Mouse (Mus musculus): ENCODE data around the gene Naf1. TPM values are rescaled to one million over a fixed set of nuclear protein-coding genes. Genes with fewer than 3 reads are reported as not detected.
A peak's percentile ranks its signal among the peaks of the same experiment; 100 is the strongest.

Gene Naf1
- polyA plus RNA-seq, 1 experiment from 2014 or later, result 3.6 TPM

- H3K27me3 ChIP-seq, result no peaks in the 10 kb centered on the region
- no peak overlapping the region for H3K4me3 ChIP-seq
- no peaks in the 10 kb centered on the region for H3K4me1 ChIP-seq
- no peaks in the 10 kb centered on the region for H3K36me3 ChIP-seq
- WGBS, result 32% methylated on average over 6 of the region's 6 CpGs
- H3K9ac ChIP-seq, result no peak overlapping the region
- H3K9me3 ChIP-seq (replicated peaks), result no peaks in the 10 kb centered on the region
- H3K4me2 ChIP-seq (replicated peaks), result no peak overlapping the region
- no peak overlapping the region for H3K27ac ChIP-seq
- peak; percentile 84 for ATAC-seq (ENCODE audit: low FRiP score)
Observed at GRCm38 (mm10) chr8:66910684-66911083, 50.7 kb downstream of the Naf1 start.

- no peaks in the 10 kb centered on the region for H3K9me3 ChIP-seq (replicated peaks)
- WGBS, result 66% methylated on average over 14 of the region's 14 CpGs
- no peak overlapping the region for H3K4me2 ChIP-seq (replicated peaks)
- no peak for ATAC-seq (ENCODE audit: low FRiP score)
- H3K36me3 ChIP-seq, result no peaks in the 10 kb centered on the region
- H3K9ac ChIP-seq, result no peak overlapping the region
- no peak overlapping the region for H3K4me3 ChIP-seq
- no peaks in the 10 kb centered on the region for H3K4me1 ChIP-seq
- no peaks in the 10 kb centered on the region for H3K27me3 ChIP-seq
- no peak overlapping the region for H3K27ac ChIP-seq
Observed at GRCm38 (mm10) chr8:66913616-66914536, 53.9 kb downstream of the Naf1 start.

- WGBS, result 76% methylated on average over 7 of the region's 7 CpGs
- no peak overlapping the region for H3K4me3 ChIP-seq
- H3K4me2 ChIP-seq (replicated peaks), result no peak overlapping the region
- H3K27ac ChIP-seq, result no peak overlapping the region
- H3K4me1 ChIP-seq, result no peaks in the 10 kb centered on the region
- no peak for ATAC-seq (ENCODE audit: low FRiP score)
- H3K36me3 ChIP-seq, result no peaks in the 10 kb centered on the region
- H3K27me3 ChIP-seq, result no peaks in the 10 kb centered on the region
- no peak overlapping the region for H3K9ac ChIP-seq
- H3K9me3 ChIP-seq (replicated peaks), result no peaks in the 10 kb centered on the region
Observed at GRCm38 (mm10) chr8:66916056-66916455, 56.0 kb downstream of the Naf1 start.

- no peak overlapping the region for H3K27ac ChIP-seq
- ATAC-seq (ENCODE audit: low FRiP score), result peak; percentile 26; the same call in 1 of the 2 replicates
- no peaks in the 10 kb centered on the region for H3K27me3 ChIP-seq
- no peak overlapping the region for H3K4me2 ChIP-seq (replicated peaks)
- H3K9ac ChIP-seq, result no peak overlapping the region
- H3K4me3 ChIP-seq, result no peak overlapping the region
- H3K9me3 ChIP-seq (replicated peaks), result no peaks in the 10 kb centered on the region
- WGBS, result 72% methylated on average over 6 of the region's 6 CpGs
- H3K4me1 ChIP-seq, result no peaks in the 10 kb centered on the region
- H3K36me3 ChIP-seq, result no peaks in the 10 kb centered on the region
Observed at GRCm38 (mm10) chr8:66917695-66918467, 57.9 kb downstream of the Naf1 start.

GRCm38 (mm10) chr8:66918471-66918870, 58.5 kb downstream of the Naf1 start:
- 53% methylated on average over 4 of the region's 4 CpGs for WGBS
- Histone ChIP-seq H3K27ac (no peak overlapping the region), H3K4me3 (no peak overlapping the region), H3K9me3 (replicated peaks) (no peaks in the 10 kb centered on the region), H3K36me3 (no peaks in the 10 kb centered on the region), H3K4me1 (no peaks in the 10 kb centered on the region), H3K4me2 (replicated peaks) (no peak overlapping the region), H3K27me3 (no peaks in the 10 kb centered on the region), H3K9ac (no peak overlapping the region)
- ATAC-seq (ENCODE audit: low FRiP score), result no peak; the same call in 1 of the 2 replicates

GRCm38 (mm10) chr8:66933746-66934145, 73.7 kb downstream of the Naf1 start:
- no peaks in the 10 kb centered on the region for H3K36me3 ChIP-seq
- no peak for ATAC-seq (ENCODE audit: low FRiP score)
- H3K9ac ChIP-seq, result no peak overlapping the region
- H3K27me3 ChIP-seq, result no peaks in the 10 kb centered on the region
- H3K27ac ChIP-seq, result no peak overlapping the region
- no peak overlapping the region for H3K4me2 ChIP-seq (replicated peaks)
- H3K4me3 ChIP-seq, result no peak overlapping the region
- 92% methylated on average over 4 of the region's 4 CpGs for WGBS
- H3K4me1 ChIP-seq, result no peaks in the 10 kb centered on the region
- H3K9me3 ChIP-seq (replicated peaks), result no peaks in the 10 kb centered on the region; the same call in 1 of the 2 replicates

GRCm38 (mm10) chr8:66936236-66936635, 76.2 kb downstream of the Naf1 start:
- WGBS, result 87% methylated on average over 3 of the region's 3 CpGs
- Histone ChIP-seq H3K4me3 (no peak overlapping the region), H3K9me3 (replicated peaks) (no peaks in the 10 kb centered on the region; the same call in 1 of the 2 replicates), H3K4me1 (no peaks in the 10 kb centered on the region), H3K9ac (no peak overlapping the region), H3K4me2 (replicated peaks) (no peak overlapping the region), H3K36me3 (no peaks in the 10 kb centered on the region), H3K27me3 (no peaks in the 10 kb centered on the region), H3K27ac (no peak overlapping the region)
- no peak for ATAC-seq (ENCODE audit: low FRiP score)

Other genes starting within 250 kb of the Naf1 start
- gene Npy5r, start 172.1 kb upstream of the Naf1 start, polyA plus RNA-seq (2016; fragmentation: Nextera tagmentation; extraction: Ambion mirVana), result 0.23 and 0.33 TPM in 2 replicates
- gene Npy1r, start 163.0 kb upstream of the Naf1 start, polyA plus RNA-seq (2016; fragmentation: Nextera tagmentation; extraction: Ambion mirVana), result 2.4 and 3.3 TPM in 2 replicates